Mouse (Mus musculus) hindbrain, embryonic 10.5 days (tissue): ENCODE measurements around the gene Uba7. TPM values are rescaled to one million over a fixed set of nuclear protein-coding genes. Genes with fewer than 3 reads are reported as not detected.

ENCODE experiments used
- DNase-seq: peaks from one replicate; pipeline ENCODE4 v3.0.0-alpha.2; 2017; ENCODE audit warnings: low spot score
- H3K27ac ChIP-seq: fragments of 300-500 bp; sonication (generic); 2 replicates; pipeline ENCODE4 v1.5.1; 2016; ENCODE audit warnings: mild to moderate bottlenecking, moderate library complexity
- H3K27me3 ChIP-seq: fragments of 300-500 bp; sonication (generic); 2 replicates; pipeline ENCODE4 v1.6.1; 2016; ENCODE audit warnings: mild to moderate bottlenecking; ENCODE audit not compliant: poor library complexity, insufficient read depth, severe bottlenecking
- H3K36me3 ChIP-seq: fragments of 300-500 bp; sonication (generic); 2 replicates; pipeline ENCODE4 v1.6.1; 2016; ENCODE audit warnings: mild to moderate bottlenecking, moderate library complexity
- H3K4me1 ChIP-seq: fragments of 300-500 bp; sonication (generic); replicated peaks from 2 replicates; pipeline ENCODE4 v1.6.1; 2016; ENCODE audit warnings: mild to moderate bottlenecking
- H3K4me3 ChIP-seq: fragments of 300-500 bp; sonication (generic); 2 replicates; pipeline ENCODE4 v1.5.1; 2016; ENCODE audit warnings: mild to moderate bottlenecking, moderate library complexity
- H3K9me3 ChIP-seq: fragments of 300-500 bp; sonication (generic); 2 replicates; pipeline ENCODE4 v1.6.1; 2016; ENCODE audit warnings: mild to moderate bottlenecking, moderate library complexity
- WGBS: fragments of 180-500 bp; shearing (Covaris S2); methylation state at CpG from one replicate; pipeline ENCODE4 v1.1.7; 2016; 5-methylcytosine and 5-hydroxymethylcytosine counted together
- polyA plus RNA-seq: library from polyadenylated mRNA; unstranded; fragments of >200 nt; fragmentation: Nextera tagmentation; extraction: Ambion mirVana; gene quantifications from 2 replicates; pipeline ENCODE4 v1.2.1, GENCODE M21; 2016

The Uba7 gene
- polyA plus RNA-seq, 1 experiment from 2014 or later: 9.6 TPM

- Histone ChIP-seq H3K27me3 (no peaks in the 10 kb centered on the region), H3K4me3 (no peak overlapping the region), H3K27ac (no peak overlapping the region), H3K4me1 (peaks cover 23% of the 10 kb centered on the region), H3K36me3 (peaks cover 32% of the 10 kb centered on the region), H3K9me3 (no peaks in the 10 kb centered on the region)
- 82% methylated on average over 13 of the region's 13 CpGs for WGBS
- no peak for DNase-seq
These were observed 26.0 kb upstream of the Uba7 start for GRCm38 (mm10) chr9:107949184-107949921.

DNA sequence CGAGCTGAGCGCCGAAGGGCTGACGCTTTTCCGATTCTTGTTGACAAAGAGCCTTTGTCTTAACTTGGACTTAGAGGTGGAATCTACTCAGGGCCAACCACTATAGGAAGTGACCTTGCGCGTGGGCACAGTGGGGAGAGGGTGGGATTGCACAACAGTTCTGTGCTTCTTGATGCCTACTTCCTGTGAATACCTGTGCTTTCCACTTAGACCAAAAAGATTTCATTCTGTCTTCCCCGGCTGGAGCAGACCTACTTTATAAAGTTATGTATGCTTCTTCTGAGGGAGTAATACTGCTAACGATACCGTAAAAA lies 25.4 kb upstream of the Uba7 start, which contains the start of gene Traip:
Gene Traip, plus strand, starts transcription at position 215 of the 314 bp plus-strand sequence.
- H3K27ac ChIP-seq: peak within 1 kb of the TSS; percentile 91
- peaks cover 23% of the 10 kb centered on the region for H3K4me1 ChIP-seq
- H3K27me3 ChIP-seq: no peaks in the 10 kb centered on the region
- DNase-seq: no peak
- peak within 1 kb of the TSS; percentile 86 for H3K4me3 ChIP-seq
- peaks cover 32% of the 10 kb centered on the region for H3K36me3 ChIP-seq
- 90% methylated on average over 10 of the region's 10 CpGs for WGBS
- no peaks in the 10 kb centered on the region for H3K9me3 ChIP-seq

DNA sequence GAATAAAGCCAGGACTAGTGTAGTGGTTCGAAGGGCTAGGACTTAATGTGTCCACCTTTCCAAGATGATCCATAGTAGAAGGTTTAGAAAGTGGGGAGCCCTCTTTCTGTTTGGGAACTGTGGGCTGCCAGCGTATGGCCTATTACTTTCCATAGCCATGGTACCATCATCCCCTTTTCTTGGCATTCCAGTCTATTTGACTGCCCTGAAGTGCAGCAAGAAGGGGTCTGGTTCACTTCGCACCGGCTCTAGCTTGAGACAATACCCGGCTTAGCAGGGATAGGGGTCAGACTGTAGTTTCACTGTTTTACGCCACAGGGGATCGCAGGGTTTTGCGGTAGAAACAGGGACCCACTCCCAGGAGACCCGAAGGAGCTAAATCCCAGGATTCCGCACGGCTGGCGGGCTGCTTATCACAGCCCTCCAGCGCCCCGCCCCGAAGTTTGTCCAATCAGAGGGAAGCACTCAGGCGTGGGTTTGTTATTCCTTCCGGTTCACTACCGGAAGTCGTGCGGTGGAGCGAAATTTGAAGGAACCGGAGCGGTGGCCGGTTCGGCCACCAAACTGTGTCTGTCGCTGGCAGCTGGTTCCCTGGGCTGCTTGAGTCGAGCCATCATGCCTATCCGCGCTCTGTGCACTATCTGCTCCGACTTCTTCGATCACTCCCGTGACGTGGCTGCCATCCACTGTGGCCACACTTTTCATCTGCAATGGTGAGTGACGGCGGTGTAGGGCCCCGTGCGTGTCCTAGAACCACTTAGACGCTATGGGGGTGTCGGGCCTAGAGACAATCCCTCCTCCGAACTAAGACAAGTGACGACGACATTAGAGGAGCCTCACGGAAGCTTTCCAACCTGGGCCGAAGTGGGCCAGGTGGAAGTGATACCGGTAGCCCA lies 24.6 kb upstream of the Uba7 start:
- H3K27me3 ChIP-seq: no peaks in the 10 kb centered on the region
- H3K4me3 ChIP-seq: peak overlapping the region; percentile 86
- peaks cover 36% of the 10 kb centered on the region for H3K36me3 ChIP-seq
- peak overlapping the region; percentile 91 for H3K27ac ChIP-seq
- peak; percentile 93 for DNase-seq
- H3K9me3 ChIP-seq: no peaks in the 10 kb centered on the region
- WGBS: 13% methylated on average over 45 of the region's 45 CpGs
- H3K4me1 ChIP-seq: peaks cover 26% of the 10 kb centered on the region

GRCm38 (mm10) chr9:107955613-107956289 lies 19.6 kb upstream of the Uba7 start:
- Histone ChIP-seq H3K9me3 (no peaks in the 10 kb centered on the region), H3K4me3 (no peak overlapping the region), H3K4me1 (peaks cover 38% of the 10 kb centered on the region), H3K36me3 (peaks cover 61% of the 10 kb centered on the region), H3K27me3 (no peaks in the 10 kb centered on the region), H3K27ac (no peak overlapping the region)
- 84% methylated on average over 6 of the region's 6 CpGs for WGBS
- no peak for DNase-seq

DNA sequence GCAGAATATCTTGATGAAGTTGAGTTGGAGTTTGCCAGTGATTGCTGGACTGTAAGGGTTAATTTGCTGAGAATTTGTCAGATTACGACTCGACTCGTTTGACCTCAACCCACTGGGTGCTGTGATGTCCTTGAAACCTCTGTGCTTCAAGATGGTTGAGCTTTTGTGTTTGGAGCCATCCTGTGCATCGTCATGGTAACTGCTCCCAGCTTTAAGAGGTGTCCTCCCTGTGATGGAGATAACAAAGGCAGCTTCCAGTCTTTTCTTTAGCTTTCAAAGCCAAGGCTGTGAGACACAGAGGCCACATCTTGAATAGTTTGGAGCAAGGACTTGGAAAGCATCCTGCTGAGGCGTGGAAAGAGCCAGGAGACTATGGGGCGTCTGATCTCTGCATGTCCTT lies 18.2 kb upstream of the Uba7 start:
- DNase-seq: no peak
- Histone ChIP-seq H3K27me3 (no peaks in the 10 kb centered on the region), H3K4me3 (no peak overlapping the region), H3K27ac (peak overlapping the region; percentile 30; the same call in 1 of the 2 replicates), H3K36me3 (peaks cover 75% of the 10 kb centered on the region), H3K4me1 (peaks cover 38% of the 10 kb centered on the region), H3K9me3 (no peaks in the 10 kb centered on the region)
- 43% methylated on average over 6 of the region's 6 CpGs for WGBS

DNA sequence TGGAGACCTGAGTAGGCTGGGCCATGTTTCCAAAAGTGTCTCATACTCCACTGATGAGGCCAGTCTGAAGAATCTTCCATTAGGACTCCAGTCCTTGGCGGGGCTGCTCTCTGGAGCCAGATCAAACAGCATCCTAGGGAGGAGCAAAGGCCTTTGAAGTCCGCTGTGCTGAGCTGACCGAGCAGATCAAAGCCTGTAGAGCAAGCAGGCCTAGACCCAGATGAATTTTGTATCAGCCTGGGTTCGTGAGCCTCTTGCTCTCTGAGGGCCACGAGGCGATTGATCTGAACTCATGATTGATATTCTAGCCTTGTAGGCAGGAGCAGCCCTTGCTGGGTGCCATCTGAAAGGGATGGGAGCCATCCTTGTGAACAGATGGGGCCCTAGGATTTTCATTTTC lies 15.4 kb upstream of the Uba7 start:
- peaks cover 97% of the 10 kb centered on the region for H3K36me3 ChIP-seq

DNA sequence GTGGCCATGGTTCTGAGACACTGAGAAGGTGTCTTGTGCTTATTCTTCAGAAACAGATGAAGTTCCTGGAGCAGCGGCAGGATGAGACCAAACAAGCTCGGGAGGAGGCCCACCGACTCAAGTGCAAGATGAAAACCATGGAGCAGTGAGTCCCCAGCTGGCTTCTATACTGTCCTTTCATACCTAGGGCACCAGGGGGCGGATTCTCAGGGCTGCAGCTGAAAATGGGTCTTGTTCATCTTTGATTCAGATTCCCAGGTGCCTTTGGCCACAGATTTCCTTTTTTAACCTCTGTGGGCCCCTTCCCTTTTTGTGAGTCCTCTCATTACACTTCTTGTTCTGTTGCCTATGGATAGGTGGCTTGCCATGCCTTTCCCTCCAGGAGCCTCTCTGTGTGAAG lies 14.4 kb upstream of the Uba7 start:
- no peak overlapping the region for H3K4me3 ChIP-seq
- no peaks in the 10 kb centered on the region for H3K27me3 ChIP-seq
- peaks cover 30% of the 10 kb centered on the region for H3K4me1 ChIP-seq
- no peak for DNase-seq
- 82% methylated on average over 4 of the region's 4 CpGs for WGBS
- no peak overlapping the region for H3K27ac ChIP-seq
- no peaks in the 10 kb centered on the region for H3K9me3 ChIP-seq
- H3K36me3 ChIP-seq: peaks cover 100% of the 10 kb centered on the region

More for the DNA sequence above, 15.4 kb upstream of the Uba7 start:
- no peak for DNase-seq
- H3K9me3 ChIP-seq: no peaks in the 10 kb centered on the region
- no peak overlapping the region for H3K27ac ChIP-seq
- WGBS: 74% methylated on average over 6 of the region's 6 CpGs
- H3K4me3 ChIP-seq: no peak overlapping the region
- H3K4me1 ChIP-seq: peaks cover 35% of the 10 kb centered on the region
- H3K27me3 ChIP-seq: no peaks in the 10 kb centered on the region

GRCm38 (mm10) chr9:107961351-107961762 lies 13.9 kb upstream of the Uba7 start:
- no peak for DNase-seq
- Histone ChIP-seq H3K4me1 (peaks cover 29% of the 10 kb centered on the region), H3K27me3 (no peaks in the 10 kb centered on the region), H3K9me3 (no peaks in the 10 kb centered on the region), H3K36me3 (peaks cover 100% of the 10 kb centered on the region), H3K4me3 (no peak overlapping the region), H3K27ac (no peak overlapping the region)
- WGBS: 81% methylated on average over 10 of the region's 10 CpGs

- Histone ChIP-seq H3K4me3 (no peak overlapping the region), H3K9me3 (no peaks in the 10 kb centered on the region), H3K36me3 (peaks cover 100% of the 10 kb centered on the region), H3K27ac (no peak overlapping the region), H3K4me1 (peaks cover 25% of the 10 kb centered on the region), H3K27me3 (no peaks in the 10 kb centered on the region)
- DNase-seq: no peak
- WGBS: 62% methylated on average over 5 of the region's 5 CpGs
These were observed 13.4 kb upstream of the Uba7 start for GRCm38 (mm10) chr9:107961881-107962280.

- no peak for DNase-seq
- no peak overlapping the region for H3K4me3 ChIP-seq
- no peak overlapping the region for H3K27ac ChIP-seq
- no peaks in the 10 kb centered on the region for H3K9me3 ChIP-seq
- peaks cover 16% of the 10 kb centered on the region for H3K4me1 ChIP-seq
- peaks cover 98% of the 10 kb centered on the region for H3K36me3 ChIP-seq
- 87% methylated on average over 9 of the region's 9 CpGs for WGBS
- no peaks in the 10 kb centered on the region for H3K27me3 ChIP-seq
These were observed 12.4 kb upstream of the Uba7 start for GRCm38 (mm10) chr9:107962916-107963315.

GRCm38 (mm10) chr9:107963700-107964099 lies 11.6 kb upstream of the Uba7 start:
- Histone ChIP-seq H3K9me3 (no peaks in the 10 kb centered on the region), H3K27ac (no peak overlapping the region), H3K4me1 (peaks cover 16% of the 10 kb centered on the region), H3K4me3 (no peak overlapping the region), H3K27me3 (no peaks in the 10 kb centered on the region), H3K36me3 (peaks cover 98% of the 10 kb centered on the region)
- DNase-seq: peak; percentile 85
- WGBS: 28% methylated on average over 5 of the region's 5 CpGs

GRCm38 (mm10) chr9:107964681-107965080 lies 10.6 kb upstream of the Uba7 start:
- Histone ChIP-seq H3K9me3 (no peaks in the 10 kb centered on the region), H3K27ac (no peak overlapping the region), H3K27me3 (no peaks in the 10 kb centered on the region), H3K4me1 (peaks cover 16% of the 10 kb centered on the region), H3K36me3 (peaks cover 98% of the 10 kb centered on the region), H3K4me3 (no peak overlapping the region)
- 92% methylated on average over 9 of the region's 9 CpGs for WGBS
- no peak for DNase-seq
